Mouse (Mus musculus): Measurements from ENCODE around the gene Macf1.
A peak's percentile ranks its signal among the peaks of the same experiment; 100 is the strongest.

The Macf1 gene

GRCm38 (mm10) chr4:123308292-123308691 lies 375.9 kb downstream of the Macf1 start:
- no peak for DNase-seq (ENCODE audit: low read depth, low spot score)

- DNase-seq (ENCODE audit: low read depth, low spot score), result no peak
Observed at GRCm38 (mm10) chr4:123306999-123307398, 377.2 kb downstream of the Macf1 start.

- DNase-seq (ENCODE audit: low read depth, low spot score), result peak; percentile 70
Observed at GRCm38 (mm10) chr4:123305789-123306188, 378.4 kb downstream of the Macf1 start.

Data from forelimb bud, embryonic 11.5 days (tissue).